10 mouse cellular contexts compared by ENCODE assay signal in genomic region chr11:21010867-21011266, GRCm38 (mm10).
A peak's percentile ranks its signal among the peaks of the same experiment; 100 is the strongest.
DNase-seq lines count a peak whose midpoint lies in the region; ATAC-seq lines count a peak whose summit lies in the region.
"Had no signal": no experiment of that assay in that cellular context is flagged by ENCODE, and none has a peak within 500 bp of the region (broad histone marks: within the 10 kb centered on the region; RNA-seq: fewer than 3 reads in every experiment).

No protein-coding gene starts in this region.

- peak; percentile 75; the same call in 1 of the 2 replicates for ATAC-seq in forebrain, embryonic 13.5 days
- ATAC-seq in megakaryocyte progenitor cell, adult 5-6 weeks (replicated peaks; ENCODE audit: poor library complexity) = no peak

- H3K36me3 ChIP-seq in forebrain, embryonic 13.5 days (ENCODE audit: poor library complexity, severe bottlenecking) = no peaks in the 10 kb centered on the region
- no peaks in the 10 kb centered on the region for H3K36me3 ChIP-seq in midbrain, embryonic 10.5 days
- H3K36me3 ChIP-seq: embryonic facial prominence, embryonic 12.5 days had no signal

- peaks cover 13% of the 10 kb centered on the region for H3K4me1 ChIP-seq in forebrain, embryonic 13.5 days
- peaks cover 30% of the 10 kb centered on the region for H3K4me1 ChIP-seq in midbrain, embryonic 10.5 days
- H3K4me1 ChIP-seq: embryonic facial prominence, embryonic 12.5 days had no signal

- 16% methylated on average over 7 of the region's 7 CpGs for WGBS in forebrain, embryonic 13.5 days
- 19% methylated on average over 7 of the region's 7 CpGs for WGBS in midbrain, embryonic 10.5 days

- H3K9me3 ChIP-seq in forebrain, embryonic 13.5 days (replicated peaks) = no peaks in the 10 kb centered on the region
- H3K9me3 ChIP-seq in midbrain, embryonic 10.5 days (replicated peaks) = no peaks in the 10 kb centered on the region
- H3K9me3 ChIP-seq: embryonic facial prominence, embryonic 12.5 days had no signal

- no peak overlapping the region for H3K4me2 ChIP-seq in forebrain, embryonic 13.5 days
- H3K4me2 ChIP-seq: embryonic facial prominence, embryonic 12.5 days; lung, embryonic 14.5 days had no signal

- H3K9ac ChIP-seq in forebrain, embryonic 13.5 days = no peak overlapping the region
- H3K9ac ChIP-seq: embryonic facial prominence, embryonic 12.5 days; lung, embryonic 14.5 days had no signal

- DNase-seq in cerebellum, postnatal 10 days = peak; percentile 73 to 85
- no peak for DNase-seq in cerebellum, adult 11 months
- peak; percentile 12 for DNase-seq in ES-CJ7 (ENCODE audit: low read depth, low spot score)
- peak; percentile 78 for DNase-seq in midbrain, embryonic 10.5 days (ENCODE audit: low spot score)
- DNase-seq in urinary bladder, postnatal 14 days (ENCODE audit: low spot score) = no peak
- DNase-seq in gastrocnemius, adult 18-20 months (ENCODE audit: low spot score) = no peak
- DNase-seq: lung, embryonic 14.5 days had no signal

- H3K27me3 ChIP-seq in forebrain, embryonic 13.5 days = no peaks in the 10 kb centered on the region
- H3K27me3 ChIP-seq in midbrain, embryonic 10.5 days (ENCODE audit: low read depth, poor library complexity, severe bottlenecking) = peaks cover 20% of the 10 kb centered on the region
- H3K27me3 ChIP-seq: embryonic facial prominence, embryonic 12.5 days had no signal

- no peak overlapping the region for H3K4me3 ChIP-seq in forebrain, embryonic 13.5 days
- H3K4me3 ChIP-seq in midbrain, embryonic 10.5 days = no peak overlapping the region
- H3K4me3 ChIP-seq: embryonic facial prominence, embryonic 12.5 days had no signal

- H3K27ac ChIP-seq in forebrain, embryonic 13.5 days = no peak overlapping the region; the same call in 1 of the 2 replicates
- H3K27ac ChIP-seq in midbrain, embryonic 10.5 days (replicated peaks) = peak overlapping the region; percentile 78
- H3K27ac ChIP-seq: embryonic facial prominence, embryonic 12.5 days had no signal

Comparison
In these comparisons a context has a peak if more than half of its experiments do, and no peak if none do; other contexts are left out.
1. DNase-seq: peak in cerebellum, postnatal 10 days (2 of 2), ES-CJ7 (single experiment) and midbrain, embryonic 10.5 days (single experiment); none in cerebellum, adult 11 months (single experiment), urinary bladder, postnatal 14 days (single experiment) and gastrocnemius, adult 18-20 months (single experiment).